Mouse (Mus musculus): ENCODE measurements at regions not wholly inside any gene's neighbourhood (a gene's known extent, or its start where the extent isn't known, plus 50 kb on each side); places are given as distances from the start of the nearest gene placed in this dataset.

DNA sequence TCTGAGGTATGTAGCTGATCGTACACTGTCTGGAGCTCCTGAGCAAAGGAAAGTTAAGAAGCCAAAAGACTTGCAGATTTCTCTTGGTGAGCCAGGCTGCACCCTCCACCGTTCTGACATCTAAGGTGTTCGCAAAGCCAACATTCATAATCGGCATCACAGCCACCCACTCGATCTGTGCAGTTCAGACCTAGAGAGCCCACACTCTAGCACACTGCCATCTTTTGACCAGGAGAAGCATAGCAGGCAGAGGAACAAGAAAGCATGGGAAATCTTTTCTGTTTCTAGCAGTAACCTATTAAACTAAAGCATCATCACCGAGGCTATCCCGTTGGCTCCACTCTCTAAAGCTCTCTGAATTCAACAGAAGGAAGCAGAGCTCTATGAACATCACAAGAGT is 59.2 kb downstream of the Areg start:
- DNase-seq (ENCODE audit: low spot score in 2 of 2) = peak in 1 of 2 experiments; percentile 12

GRCm38 (mm10) chr5:91200448-91200847 is 61.0 kb downstream of the Areg start:
- DNase-seq (ENCODE audit: low spot score in 2 of 2) = no peak

GRCm38 (mm10) chr5:91204225-91205005 is 65.0 kb downstream of the Areg start:
- no peak for DNase-seq (ENCODE audit: low spot score in 2 of 2)

DNA sequence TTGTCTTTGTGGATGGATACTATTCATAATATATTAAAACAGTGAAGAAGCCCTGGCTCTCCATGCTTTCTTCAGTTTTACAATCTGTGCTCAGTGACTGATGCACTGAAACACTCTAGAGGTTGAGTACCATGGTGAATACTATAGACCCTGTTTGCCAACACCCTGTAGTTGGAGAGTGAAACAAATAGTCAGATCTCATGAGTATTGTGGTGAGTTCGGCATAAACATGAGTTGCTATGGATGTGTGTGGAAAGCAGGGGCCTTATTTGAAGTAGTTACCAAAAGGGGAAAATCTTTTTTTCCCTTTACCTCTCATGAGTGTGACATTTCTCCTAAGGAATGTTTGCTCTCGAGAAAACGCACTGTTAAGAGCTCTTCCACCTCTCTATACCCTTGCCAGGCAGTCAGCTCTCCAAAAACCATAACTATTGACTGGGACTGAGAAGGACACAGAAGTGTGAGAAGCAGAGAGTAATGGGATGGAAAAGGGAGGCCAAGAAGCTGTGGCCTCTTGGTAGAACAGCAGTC is 66.0 kb downstream of the Areg start:
- DNase-seq (ENCODE audit: low spot score in 2 of 2) = no peak

DNA sequence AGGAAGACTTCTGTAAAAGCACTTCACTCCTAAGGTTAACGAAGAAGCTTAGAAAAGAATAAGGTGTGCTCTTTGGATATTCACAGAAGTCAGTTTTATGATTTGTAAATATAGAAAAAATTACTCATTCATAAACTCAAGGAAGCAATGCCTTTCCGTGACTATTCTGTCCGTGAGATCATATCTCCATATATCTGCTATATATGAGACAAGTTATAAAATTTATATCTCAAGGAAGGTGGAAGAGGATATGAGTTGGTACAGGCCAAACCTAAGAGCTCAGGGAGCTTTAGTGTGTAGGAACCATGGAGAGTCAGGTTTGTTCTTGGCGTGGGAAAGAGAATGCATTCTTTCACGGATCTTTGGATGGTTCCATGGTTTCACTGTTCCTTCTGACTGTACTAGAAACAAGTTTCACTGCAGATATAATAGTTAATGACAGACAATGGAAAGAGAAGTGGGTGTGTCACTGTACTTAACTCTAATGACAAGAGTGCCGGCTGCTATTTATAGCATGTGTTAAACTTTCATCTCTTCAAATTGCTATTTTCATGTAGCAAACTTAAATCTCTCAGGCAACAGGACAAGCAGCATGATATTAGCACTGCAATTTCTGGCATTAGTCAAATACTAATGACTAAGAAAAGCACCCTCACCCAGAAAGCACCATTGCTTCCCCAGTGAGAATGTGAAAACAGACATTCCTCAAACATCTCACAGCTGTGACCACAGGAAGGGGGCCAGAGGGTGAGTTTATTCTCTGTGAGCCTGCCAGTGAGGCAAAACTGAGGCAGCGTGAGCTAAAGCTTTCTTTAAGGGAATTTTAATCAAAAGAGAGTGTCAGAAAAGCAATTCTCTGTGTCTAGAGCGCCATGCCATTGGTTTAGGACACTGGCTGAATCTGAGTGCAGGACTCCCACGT is 67.4 kb downstream of the Areg start:
- DNase-seq (ENCODE audit: low spot score in 2 of 2) = no peak

- no peak for DNase-seq (ENCODE audit: low spot score in 2 of 2)
Observed at GRCm38 (mm10) chr5:91220174-91220573, 80.8 kb downstream of the Areg start.

DNA sequence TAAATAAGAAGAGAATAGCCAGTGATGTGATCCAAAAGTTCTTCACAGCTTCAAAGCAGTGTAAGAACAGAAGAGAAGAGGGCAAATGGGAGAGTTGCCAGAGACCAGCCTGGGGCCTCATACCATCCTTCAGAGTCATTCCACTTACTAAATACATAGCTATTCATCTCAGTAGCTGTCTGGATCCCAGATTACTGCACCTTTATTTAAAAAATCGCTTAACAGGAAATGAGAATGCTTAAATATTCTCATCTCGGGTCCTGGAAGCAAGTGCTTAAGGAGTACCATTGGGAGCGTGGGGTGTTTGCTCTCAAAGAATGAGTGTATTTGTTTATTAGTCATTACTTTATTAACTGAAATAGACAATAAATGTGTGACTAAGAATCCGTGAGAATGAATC is 102.3 kb downstream of the Areg start:
- DNase-seq (ENCODE audit: low spot score in 2 of 2) = no peak

GRCm38 (mm10) chr5:91247444-91247843 is 108.0 kb downstream of the Areg start:
- no peak for DNase-seq (ENCODE audit: low spot score in 2 of 2)

- no peak for DNase-seq (ENCODE audit: low spot score in 2 of 2)
Observed at GRCm38 (mm10) chr5:91261895-91262294, 122.5 kb downstream of the Areg start.

DNA sequence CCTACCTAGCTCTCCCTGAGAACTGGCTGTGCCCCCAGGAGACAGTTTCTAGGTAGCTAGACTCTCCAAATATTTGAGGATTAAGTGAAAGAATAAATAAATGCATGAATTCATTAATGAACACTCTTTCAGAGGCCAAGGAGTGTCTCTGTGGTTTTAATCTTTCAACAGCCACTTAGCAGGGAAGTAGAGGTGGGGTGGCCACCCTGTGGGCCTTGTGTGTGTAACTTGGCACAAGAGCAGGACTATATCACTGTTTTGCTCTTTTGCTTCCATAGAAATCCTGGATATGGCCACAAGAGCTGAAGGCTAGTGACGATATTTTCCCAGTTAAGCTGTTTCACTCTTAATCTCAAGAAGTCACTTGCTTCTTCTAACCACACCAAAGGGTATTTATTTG is 123.1 kb downstream of the Areg start:
- no peak for DNase-seq (ENCODE audit: low spot score in 2 of 2)

GRCm38 (mm10) chr5:91270747-91271146 is 131.3 kb downstream of the Areg start:
- no peak for DNase-seq (ENCODE audit: low spot score in 2 of 2)

GRCm38 (mm10) chr5:91271416-91271815 is 131.4 kb downstream of the Btc start:
- no peak for DNase-seq (ENCODE audit: low spot score in 2 of 2)

DNA sequence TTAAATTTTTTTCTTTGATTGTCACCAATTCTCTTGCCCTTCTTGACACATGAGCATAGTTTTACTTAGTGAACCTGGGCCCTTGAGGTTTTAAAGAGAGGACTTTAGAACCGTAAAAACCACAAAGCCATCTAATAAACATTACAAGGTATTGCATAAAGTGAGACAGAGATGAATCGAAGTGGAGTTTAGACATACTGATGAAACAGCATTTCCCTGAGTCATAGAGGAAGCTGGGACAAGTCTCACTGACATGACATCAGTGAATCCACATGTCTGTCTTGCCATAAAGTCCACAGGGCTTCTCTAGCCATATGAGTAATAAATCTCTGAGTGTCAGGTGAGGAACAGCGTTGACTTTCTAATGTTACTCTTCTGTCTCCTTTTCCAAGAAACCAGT is 128.4 kb downstream of the Btc start:
- no peak for DNase-seq (ENCODE audit: low spot score in 2 of 2)

DNA sequence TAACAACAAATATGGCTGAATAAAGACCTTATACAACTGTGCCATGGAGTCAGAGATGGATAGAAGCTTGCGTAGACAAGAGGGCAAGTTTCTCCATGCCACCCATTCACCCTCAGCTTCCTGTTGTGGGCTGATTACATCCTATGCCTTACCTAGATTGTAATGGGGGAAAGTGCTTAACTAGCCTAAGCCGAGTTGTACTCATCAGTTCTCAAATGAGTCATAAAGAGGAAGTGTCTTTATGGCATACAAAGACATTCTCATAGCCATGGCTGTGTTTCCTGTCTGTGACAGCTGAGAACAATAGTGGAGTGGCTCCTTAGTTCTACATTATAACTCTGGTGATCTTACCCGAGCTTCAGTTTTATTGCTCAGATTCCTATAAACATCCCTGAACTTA is 124.3 kb downstream of the Btc start:
- no peak for DNase-seq (ENCODE audit: low spot score in 2 of 2)

- no peak for DNase-seq (ENCODE audit: low spot score in 2 of 2)
Observed at GRCm38 (mm10) chr5:91279464-91279863, 123.3 kb downstream of the Btc start.

- DNase-seq (ENCODE audit: low spot score in 2 of 2) = no peak
Observed at GRCm38 (mm10) chr5:91282969-91283368, 119.8 kb downstream of the Btc start.

DNA sequence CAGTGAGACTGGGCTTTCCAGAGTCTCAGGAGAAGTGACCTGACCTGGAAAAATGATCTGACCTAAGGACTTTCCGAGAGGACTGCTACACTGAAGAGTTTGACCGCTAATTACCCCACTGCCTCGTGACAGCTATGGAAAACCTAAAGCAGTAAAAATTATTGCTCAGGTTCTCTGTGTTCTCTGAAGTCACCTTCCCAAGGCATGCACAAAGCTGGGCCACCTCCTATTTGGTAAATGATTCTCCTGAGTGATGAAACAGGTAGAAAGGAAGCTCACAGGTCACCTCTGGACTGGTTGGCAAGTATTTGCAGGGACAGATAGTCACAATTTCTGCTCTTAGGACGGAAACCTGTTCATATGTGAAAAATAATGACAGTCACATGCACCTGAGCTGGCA is 109.7 kb downstream of the Btc start:
- DNase-seq (ENCODE audit: low spot score in 2 of 2) = no peak

DNA sequence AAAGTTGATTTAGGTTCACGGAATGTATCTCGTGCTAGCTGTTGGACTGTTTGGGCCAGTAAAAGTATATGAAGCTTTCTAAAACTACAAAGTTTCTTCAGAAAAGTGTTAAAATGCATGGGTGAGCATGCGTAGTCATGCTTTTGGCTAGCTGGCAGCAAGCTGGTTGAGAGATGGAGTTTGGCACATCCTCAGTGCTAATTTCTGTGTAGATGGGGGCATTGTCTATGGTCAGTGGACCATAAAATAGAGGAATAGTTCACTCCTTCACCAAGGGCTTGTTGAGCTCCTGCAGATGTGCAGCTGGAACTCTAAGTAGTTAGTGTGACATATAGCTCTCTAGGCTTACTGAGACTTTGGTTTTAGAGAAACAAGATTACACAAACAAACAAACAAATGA is 107.8 kb downstream of the Btc start:
- DNase-seq (ENCODE audit: low spot score in 2 of 2) = no peak

DNA sequence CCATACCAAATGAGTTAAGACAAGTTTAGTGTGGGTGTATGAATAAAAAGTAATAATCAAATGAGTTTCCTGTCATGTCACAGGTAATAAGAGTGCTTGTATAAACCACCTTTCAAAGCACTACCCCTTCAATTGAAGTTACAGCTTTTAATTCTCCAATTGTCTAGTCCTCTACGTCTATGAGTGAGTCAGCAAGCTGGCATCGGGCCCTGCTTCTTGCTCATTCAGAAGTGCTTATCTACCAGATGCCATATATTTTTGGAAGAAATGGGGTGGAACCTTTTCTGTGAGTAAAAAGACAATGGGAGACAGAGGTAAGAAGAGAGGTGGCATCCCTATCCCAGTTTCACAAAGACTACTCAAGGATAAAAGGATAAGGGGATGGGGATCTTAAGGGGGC is 105.7 kb downstream of the Btc start:
- no peak for DNase-seq (ENCODE audit: low spot score in 2 of 2)

GRCm38 (mm10) chr5:91302114-91302513 is 100.7 kb downstream of the Btc start:
- DNase-seq (ENCODE audit: low spot score in 2 of 2) = no peak

DNA sequence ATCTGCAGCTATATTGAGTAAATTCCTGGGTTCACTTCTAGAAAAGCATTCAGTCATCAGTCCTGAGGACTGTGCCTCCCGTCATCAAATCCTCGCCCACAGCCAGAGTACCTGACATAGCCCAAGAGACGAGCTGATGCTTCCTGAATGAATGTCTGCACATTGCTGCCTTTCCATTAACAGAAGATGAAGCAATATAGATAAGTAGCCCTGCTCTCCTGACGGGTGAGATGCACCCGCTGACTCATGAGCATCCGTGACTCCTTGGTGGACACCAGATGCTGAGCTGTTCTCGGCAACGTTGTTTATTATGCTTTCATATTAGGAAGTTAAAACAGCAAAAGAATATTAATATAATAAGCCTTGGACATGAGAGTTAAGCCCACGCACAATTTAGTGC is 99.9 kb downstream of the Btc start:
- no peak for DNase-seq (ENCODE audit: low spot score in 2 of 2)

GRCm38 (mm10) chr5:91303702-91304101 is 99.1 kb downstream of the Btc start:
- no peak for DNase-seq (ENCODE audit: low spot score in 2 of 2)

DNA sequence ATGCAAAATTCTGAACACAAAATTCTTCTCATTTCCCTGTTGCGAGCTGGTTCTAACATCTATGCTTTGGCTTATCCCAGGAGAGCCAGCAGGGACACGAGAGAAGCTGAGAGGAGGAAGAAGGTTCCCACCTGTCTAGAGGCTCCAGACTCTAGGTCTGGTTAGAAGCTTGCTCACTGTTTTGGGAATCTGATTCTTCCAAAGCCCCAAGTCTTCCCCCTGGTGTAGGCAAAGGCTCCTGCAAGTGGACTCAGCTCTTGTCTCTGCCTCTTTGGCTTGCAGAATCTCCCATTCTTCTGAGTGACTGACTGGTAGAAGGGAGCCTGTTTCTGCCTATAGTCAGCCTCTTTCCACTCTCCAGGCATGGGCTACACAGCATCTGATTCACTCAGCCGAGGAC is 95.8 kb downstream of the Btc start:
- DNase-seq (ENCODE audit: low spot score in 2 of 2) = no peak
